Mouse (Mus musculus) mesoderm, embryonic 11.5 days (tissue): ENCODE results near the gene Runx1.
A peak's percentile ranks its signal among the peaks of the same experiment; 100 is the strongest.

Source experiments
- DNase-seq: peaks from one replicate; pipeline ENCODE4 v3.0.0-alpha.2; 2012; ENCODE audit warnings: low read depth, low spot score

The Runx1 gene

DNA sequence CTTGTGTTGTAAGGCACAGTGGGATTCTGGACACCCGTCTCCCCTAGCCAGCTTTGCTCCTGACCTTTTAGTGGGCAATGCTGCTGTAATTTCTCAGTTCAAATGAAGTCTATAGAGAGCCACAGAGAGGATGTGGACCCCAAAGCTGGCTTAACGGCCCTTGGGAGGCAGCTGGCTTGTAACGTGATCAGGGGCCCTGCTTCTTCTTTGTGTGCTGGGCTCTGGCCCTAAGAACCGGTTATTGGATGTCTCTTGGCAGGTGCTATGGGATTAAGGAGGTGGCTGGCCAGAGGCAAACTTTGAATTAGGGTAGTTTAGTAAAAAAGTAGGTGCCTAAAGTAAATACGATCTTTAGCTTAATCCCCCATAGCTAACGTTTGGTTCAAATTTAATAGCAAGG is 31.8 kb downstream of the Runx1 start:
- DNase-seq: no peak

DNA sequence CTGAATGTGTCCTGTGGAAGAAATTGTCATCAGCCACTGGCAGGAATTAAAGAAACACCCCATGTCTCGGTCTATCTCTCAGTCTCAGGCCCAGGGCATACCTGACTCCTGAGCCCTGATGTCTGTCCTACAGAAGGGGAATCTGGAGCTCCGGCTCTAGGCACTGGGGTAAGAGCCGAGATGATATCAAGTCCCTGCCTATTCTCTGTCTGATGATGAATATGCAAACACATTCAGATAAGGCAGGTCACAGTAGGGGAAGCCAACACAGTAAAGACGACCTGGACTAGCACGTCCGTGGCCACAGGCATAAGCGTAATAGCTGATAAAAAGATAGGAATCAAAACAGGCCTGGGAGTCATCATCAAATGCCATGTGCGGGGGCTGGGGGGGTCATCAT is 32.2 kb downstream of the Runx1 start:
- DNase-seq: no peak

DNA sequence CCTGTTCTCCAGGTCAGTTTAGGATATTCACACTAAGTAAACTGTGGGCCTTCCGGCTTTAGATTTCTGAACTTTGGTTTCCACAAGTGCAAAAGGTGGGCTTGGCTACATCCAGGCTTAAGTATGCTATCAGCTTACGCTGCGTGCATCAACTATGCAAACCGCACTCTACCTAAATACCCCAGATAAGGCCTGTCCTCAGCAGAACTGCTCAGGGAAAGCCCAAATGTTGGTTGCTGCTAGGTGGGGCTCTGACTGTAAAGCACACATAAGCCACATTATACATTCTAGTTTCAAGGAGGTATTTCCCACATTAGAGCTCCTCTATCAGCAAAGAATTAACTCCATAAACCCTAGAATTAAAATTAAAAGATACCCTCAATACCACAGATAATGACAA is 33.0 kb downstream of the Runx1 start:
- no peak for DNase-seq

DNA sequence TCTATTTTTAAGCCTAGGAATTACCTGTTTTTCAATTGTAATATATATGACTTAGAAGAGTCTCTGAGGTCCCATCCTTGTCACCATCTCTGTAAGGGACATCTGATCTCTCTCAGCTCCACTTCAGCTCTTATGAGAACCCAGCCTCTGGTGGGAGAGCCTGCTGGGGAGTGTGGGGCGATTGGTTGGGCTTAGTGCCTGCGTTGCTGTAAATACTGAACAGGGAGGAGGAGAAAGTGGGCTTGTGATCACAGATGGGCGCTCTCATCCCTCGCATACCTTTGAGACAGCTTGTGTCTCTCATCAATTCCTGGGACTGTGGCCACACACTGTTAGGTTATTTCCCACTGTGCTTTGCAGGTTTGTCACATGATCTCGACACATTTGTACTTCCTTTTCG is 35.3 kb downstream of the Runx1 start:
- no peak for DNase-seq

DNA sequence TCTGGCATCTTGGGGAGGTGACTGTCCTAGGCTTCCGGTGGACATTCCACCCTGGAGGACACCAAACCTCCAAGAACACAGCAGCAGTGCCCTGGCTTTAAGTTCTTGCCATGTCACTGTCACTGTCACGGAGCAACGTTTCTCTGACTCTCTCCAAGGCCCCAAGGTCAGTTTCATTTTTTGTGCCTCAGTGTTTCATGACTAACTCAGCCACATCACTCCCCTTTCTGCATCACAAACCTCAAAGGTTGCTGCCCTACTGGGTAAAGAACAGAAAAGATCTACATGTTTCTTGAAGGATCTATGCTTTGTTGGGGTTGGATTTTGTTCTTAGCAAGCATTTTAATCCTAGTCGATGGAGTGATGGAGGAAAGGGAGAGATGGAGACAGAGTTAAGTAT is 36.1 kb downstream of the Runx1 start:
- no peak for DNase-seq

DNA sequence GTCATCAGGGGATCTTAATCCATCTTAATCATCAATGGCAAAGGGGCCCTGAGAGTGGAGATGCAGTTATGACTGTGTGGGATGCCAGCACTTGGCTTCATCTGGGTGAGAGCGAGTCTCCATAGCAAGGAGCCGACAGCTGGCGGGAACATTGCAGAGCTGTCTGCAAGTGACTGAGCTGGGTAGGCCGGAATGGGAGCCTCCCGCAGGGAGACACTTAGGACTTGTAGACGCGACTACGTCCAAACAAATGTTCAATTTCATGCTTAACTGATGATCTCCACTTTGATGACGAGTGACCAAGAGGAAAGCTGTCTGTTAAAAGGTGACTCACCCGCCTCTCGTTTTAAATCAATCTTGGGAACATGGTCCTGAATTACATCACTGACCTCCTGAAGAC is 37.5 kb downstream of the Runx1 start:
- DNase-seq: peak; percentile 45

DNA sequence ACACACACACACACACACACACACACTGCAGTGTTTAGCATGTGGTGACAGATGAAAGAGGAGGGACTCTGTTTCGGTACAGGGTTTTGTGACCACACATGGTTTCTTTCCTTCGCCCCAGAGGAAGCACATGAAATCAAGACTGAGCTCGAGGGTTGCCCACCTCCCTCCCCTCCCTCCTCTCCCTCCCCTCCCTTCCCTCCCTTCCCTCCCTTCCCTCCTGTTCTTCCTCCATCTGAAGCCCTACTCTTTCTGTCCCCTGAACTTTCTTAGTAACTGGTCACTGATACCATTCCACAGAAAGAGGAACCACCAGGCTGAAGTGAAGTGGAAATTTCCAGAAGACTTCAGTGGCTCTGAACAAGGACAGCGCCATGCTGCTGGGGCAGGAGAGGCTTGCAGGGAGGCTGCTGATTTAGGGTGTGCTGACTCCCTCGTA is 39.0 kb downstream of the Runx1 start:
- DNase-seq: no peak

DNA sequence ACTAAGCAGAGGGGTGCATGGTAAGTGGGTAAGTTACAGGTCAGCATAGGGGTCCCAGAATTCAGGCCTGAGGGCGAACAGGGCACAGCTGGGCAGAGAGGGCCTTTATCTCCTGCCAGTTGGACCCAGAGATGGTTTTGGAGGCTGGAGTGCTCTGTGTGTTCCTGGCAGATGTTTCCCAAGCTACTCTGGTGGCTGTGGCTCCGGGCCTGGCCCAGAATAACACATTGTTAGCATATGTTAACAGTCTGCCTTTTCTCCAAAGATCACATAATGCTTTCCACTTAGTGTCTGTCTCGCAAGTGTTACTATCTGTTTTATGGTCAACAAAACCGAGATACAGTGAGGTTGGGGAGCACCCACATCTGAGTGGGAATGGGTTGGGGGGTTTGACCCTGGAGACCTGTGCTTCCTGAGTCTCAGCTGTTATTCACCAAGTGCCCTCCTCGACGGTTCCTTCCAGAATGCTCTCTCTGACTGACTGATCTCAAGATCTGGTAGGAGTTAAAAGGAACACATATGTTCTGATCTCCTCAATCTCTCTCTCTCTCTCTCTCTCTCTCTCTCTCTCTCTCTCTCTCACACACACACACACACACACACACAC is 39.6 kb downstream of the Runx1 start:
- no peak for DNase-seq

DNA sequence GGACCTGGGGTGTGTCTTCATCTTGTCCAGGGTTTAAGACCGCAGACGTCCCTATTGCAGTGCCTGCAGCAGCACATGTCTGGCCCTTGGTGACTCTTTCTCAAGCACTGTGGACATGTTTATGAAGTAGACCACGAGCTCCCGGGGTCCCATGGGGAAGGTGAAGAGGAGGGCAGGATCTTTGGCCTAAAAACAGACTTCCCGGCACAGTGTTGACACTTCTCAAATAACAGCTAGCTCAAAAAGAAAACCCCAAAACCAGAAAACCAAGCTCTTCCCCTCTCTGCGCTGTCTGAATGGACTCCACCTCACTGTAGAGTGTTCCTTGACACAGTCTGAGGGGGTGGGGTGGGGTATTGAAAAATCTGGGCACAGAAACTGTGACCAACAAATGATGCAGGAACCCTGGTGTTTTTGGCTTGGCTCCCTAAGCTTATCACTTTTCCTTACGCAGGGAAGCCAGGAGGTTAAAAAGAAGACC is 42.3 kb downstream of the Runx1 start:
- DNase-seq: peak; percentile 11

DNA sequence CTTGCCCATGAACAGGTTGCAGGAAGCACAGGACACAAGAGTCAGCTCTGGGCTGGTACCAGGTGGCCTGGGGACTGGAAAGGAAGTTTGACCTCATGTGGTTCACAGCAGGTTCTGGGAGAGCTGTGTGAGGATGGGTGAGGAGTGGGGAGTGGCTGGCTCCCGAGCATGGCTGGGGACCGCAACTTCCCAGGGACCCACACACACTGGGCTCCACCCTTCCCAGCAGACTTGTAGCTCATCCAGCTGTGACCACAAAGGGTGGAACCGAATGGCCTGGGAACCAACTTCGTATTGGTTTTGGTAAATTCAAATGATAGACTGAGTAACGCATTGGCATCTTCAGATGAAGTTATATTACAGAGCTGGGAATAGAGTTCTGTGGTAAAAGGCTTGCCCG is 43.5 kb downstream of the Runx1 start:
- no peak for DNase-seq

DNA sequence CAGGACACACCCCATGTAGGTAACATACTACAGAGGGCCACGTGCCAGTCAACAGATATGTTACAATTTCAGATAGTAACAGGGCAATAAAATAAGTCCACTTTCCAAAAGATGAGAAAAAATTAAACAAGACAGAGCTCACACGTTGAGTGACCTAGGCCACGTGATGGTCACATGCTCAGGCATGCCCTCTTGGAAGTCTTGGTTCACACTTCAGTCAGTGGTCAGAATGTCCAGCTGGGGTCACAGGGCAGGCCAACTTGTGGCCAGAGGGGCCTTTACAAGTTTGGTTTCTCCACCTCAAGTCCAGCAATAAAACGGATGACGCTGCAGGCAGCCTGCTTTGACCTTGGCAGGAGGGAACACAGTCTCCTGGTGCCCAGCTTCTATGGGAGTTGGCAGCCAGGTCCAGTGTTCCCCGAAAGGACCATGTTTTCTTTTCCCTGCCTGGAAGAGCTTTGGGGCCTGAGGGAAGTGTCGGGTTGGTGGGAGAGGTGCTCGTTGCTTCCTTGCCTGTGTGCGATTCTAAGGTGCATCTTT is 46.0 kb downstream of the Runx1 start:
- DNase-seq: no peak

DNA sequence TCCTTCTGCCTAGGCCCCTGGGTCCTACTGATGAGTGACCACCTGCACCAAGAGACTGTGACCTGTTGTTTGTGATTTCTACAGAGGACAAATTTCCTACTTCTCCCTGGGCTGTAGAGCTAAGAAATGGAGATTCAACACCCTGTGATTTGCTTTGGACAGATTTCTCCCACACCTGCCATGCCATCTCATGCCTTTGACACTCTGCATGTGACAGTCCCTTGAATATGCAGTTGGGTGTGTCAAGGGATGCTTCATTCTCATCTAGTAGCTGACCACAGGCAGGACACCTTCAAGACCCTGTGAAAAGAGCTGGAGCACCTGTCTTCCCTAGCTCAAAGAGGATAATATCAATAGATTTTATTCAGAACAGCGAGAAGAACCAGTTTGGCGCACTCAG is 46.8 kb downstream of the Runx1 start:
- DNase-seq: no peak

DNA sequence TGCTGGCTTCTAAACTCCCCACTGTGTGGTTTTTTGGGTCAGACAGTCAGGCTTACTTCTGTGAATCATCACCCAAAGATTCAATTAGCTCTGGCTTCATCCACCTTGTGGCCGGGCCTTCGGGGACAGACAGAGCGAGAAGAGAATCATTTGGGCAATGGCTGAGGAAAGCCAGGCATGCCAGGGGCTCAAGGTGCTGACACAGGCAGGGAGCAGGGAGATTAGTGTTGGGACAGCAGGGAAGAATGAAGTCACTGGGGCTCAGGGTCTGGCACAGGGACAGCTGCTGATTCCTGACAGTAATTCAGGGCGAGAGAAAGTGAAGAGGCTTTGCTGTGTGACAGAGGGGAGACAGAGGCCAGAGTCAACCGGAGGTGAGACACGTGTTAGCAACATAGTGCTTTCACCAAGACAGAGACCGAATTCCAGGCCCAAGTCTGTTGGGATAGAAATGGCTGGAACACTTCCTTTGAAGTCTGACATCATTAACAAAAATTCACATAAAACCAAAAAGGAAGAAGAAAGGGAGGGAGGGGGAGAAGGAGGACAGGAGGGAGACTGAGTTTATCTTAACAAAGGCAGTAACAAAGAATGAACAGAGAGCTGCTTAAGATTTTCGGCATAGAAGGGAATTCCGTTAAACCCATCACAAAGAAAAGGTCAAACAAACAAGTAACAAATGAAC is 47.7 kb downstream of the Runx1 start:
- DNase-seq: no peak

DNA sequence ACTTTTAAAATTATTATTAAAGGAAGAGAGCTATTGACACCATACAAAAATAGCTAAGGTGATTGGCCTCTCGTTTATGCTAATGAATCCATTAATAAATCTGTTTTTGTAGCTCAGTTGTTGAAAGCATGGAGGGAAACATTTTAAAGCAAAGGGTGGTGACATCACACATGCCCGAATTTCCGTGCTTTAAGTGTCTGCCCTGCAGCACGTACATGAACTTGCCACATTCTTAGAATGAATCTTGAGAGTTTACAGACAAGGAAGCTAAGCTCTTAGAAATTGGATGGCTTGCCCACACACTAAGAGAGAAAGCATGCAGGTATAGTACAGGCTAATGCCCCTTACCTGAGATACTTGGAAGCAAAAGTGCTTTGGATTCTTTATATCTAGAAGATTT is 58.1 kb downstream of the Runx1 start:
- DNase-seq: no peak

DNA sequence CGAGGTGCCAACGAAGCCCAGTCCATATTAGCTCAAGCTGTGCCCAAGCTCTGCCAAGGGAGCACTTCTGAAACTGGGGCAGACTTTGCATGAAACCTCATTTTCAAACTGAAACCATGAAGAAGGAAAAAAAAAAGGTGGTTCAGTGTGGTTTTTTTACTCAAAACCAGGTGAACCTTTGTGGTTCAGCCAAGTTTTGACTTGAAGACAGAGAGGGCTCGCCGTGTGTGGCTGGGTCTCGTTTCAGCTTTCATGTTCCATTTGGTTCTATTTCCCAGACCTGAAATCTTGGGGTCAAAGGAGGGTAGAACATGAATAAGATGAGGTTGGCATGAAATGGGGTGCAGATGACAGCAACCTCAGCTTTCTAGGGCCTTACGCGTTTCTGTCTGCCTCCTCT is 58.5 kb downstream of the Runx1 start:
- DNase-seq: no peak

DNA sequence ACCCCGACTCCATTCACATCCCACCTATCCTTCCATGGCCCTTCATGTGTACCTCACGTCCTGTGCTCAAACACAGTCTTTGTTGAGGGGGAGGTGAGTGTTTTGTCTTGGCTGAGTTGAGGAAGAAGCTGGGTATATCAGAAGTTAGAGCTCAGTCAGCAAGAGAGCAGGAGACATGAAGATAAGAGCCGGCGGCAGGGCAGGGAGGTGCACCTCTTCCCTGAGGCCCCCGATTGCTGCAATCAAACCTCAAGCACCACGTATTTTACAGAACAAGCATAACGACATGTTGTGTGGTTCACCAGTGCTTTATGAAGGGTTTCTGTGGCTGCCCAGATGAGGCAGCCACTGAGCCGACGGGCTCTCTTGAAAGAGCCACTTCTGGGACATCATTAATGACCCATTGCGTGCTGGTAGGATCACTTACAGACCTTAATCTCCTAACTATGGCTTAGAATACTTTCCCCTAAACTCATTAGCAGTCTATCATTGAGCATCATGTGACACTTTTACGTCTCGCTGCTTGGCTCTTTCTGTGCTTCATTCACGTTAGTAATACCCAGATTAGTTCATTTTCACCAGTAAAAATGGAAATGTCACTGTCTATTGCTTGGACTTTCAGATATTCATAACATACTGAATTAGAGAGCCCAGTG is 61.1 kb downstream of the Runx1 start:
- no peak for DNase-seq

DNA sequence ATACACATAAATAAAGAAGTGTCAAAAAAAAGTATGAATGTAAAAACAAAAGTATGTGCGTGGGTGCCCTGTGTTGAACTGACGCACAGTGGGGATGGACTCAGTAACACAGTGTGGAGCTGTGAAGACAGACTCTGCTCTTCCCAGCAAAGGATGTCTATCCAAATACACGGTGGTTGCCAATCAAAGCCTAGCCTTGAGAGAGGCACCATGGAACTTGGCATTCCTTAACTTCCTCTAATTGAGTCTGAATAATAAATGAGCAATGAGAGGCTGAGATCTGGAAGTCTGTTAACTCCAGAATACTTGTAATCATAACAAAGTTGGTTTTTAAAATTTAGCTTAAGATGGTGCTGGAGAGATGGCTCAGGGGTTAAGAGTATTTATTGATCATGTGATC is 62.3 kb downstream of the Runx1 start:
- no peak for DNase-seq

DNA sequence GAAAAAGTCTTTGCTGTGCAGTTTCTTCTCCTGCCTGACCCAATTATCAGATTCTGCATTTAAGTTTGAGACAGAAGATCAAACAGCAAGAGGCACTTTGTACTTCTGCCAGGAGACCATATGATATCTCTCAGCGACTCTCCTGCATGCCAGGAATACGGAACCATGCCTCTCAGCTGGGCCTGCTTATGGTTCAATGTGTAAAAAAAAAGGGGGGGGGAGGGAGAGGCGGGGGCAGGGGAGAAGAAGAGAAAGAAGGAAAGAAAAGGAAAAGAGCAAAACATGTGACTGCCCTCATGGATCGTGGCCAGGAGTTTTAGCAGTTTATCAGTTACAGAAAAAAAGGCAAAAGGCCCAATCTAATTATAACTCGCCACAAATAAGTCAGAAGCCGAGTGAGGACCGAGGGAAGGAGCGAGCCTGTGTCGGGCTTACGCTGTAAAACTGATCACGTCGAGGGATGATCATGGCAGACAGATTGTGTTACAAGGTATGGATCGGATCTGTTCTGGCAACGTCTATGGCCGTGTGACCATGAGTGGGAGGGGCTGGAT is 63.9 kb downstream of the Runx1 start:
- no peak for DNase-seq

DNA sequence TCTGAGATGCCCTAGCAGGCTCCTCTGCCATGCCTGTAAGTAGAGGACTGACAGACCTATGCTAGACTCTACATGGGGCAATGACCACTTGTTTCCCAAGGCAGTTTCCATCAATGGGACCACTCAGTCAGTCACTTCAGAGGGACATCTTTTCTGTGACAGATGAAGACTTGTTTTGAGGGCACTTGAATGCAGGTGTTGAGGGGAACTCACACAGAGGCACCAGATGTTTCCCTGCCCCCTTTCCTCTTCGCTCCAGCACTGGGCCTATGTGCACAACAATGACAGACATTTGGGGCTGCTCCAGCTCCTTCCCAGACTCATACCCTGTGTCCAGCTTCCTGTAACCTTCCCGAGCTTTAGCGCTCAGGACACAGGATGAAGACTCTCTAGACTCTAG is 65.9 kb downstream of the Runx1 start:
- DNase-seq: no peak

DNA sequence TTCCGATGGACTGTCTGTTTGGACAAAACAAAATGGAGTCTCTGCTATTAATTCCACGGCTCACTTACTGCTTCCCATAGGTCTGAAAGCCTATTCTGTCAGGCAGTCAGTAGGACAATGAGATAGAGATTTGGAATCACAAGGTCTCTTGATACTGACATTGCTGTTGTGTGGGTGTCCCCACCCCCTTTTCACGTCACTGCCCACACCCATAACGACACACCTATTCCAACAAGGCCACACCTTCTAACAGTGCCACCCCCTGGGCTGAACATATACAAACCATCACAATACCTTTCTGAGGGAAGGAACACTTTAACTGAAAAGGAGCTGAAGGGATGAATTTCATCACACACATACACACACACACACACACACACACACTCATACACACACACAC is 68.4 kb downstream of the Runx1 start:
- no peak for DNase-seq

DNA sequence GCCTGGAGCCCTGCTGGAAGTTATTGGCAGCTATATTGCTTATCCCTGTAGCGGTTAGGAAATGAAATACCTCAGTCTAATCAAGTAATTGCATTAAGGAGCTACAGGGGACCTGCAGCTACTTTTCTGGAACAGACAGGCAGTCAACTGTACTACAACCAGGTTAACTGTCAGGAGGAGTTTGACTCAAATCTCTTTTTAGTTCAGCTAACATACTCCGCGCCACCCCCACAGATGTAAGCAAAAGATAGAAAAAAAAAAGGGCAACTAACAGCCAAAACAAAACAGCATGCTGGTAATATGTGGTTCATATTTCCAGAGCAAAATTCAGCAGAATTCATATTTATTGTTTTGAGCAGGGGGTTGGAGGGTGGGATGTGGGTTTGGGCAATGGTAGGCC is 72.0 kb downstream of the Runx1 start:
- no peak for DNase-seq

DNA sequence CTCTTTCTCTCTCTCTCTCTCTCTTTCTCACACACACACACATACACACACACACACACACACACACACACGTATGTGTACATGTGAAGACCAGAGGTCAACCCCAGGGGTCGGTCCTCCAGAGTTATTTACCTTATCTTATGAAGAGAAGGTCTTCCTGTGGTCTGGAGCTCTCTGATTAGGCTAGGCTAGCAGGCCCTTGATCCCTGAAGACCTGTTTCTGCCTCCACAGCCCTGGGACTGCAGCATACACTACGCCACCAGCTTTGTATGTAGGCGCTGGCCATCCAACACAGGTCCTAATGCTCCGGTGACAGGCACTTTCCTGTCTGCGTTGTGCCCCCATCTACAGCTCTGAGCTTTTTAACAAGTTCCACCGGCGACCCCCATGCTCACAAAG is 72.8 kb downstream of the Runx1 start:
- DNase-seq: no peak

DNA sequence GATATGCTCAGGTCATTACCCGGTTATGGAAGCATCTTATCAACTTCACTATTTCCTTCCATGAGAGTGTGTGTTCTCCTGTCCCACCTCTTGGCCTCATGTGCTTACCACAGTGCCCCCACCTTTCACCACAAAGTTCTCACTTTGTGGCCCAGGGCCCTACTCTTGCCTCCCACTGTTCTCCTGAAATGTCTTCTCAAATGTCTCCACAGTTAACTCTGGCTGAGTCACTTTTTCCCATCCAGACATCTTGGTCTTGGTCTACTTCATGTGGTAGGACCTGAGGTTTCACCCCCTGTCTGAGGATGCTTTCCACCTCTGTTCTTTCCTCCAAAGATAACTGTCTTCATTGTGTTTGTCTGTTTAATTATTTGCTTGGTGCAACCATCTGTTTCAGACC is 77.7 kb downstream of the Runx1 start:
- DNase-seq: no peak
